Mouse (Mus musculus): ENCODE results near the gene Nat8f3. TPM values are rescaled to one million over a fixed set of nuclear protein-coding genes. Genes with fewer than 3 reads are reported as not detected.

Nat8f3 gene
- not detected for polyA plus RNA-seq (2014; fragmentation: Illumina TruSeq; extraction: RNeasy Lipid Tissue Mini Kit (QIAGEN cat#74804); ENCODE audit: low read depth, low replicate concordance)

DNA sequence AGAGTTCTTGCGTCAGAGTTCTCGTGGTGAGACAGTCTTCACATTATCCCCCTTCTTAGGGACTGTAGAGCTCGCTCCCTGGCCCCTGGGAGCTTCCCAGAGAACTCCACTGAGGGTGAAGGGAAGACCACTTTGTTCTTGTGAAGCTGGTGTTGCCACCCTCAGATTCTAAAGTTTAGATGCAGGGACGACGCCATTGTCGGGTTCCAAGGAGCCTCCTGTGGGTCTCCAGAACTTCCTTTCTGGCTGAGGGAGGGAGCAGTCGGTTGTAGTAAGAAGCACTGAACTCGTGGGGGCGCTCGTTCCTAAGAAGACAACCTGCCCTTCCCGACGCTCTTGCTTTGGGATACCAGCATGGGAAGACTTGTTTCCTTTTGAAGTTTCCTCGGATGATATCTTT, at the start of gene Nat8f3:
Nat8f3 (minus strand) TSS at position 223 of the 400 bp plus-strand sequence.

DNA sequence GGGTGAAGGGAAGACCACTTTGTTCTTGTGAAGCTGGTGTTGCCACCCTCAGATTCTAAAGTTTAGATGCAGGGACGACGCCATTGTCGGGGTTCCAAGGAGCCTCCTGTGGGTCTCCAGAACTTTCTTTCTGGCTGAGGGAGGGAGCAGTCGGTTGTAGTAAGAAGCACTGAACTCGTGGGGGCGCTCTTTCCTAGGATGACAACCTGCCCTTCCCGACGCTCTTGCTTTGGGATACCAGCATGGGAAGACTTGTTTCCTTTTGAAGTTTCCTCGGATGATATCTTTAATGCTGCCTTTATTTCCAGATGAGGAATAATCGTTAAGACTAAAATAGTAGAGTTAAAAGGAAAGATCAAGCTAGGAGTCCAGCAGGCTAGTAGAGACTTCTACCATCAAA, 52.4 kb downstream of the Nat8f3 start, which contains the start of gene Nat8f7:
Nat8f7 (minus strand) TSS at position 101 of the 400 bp plus-strand sequence.

Other genes with a start within 250 kb of the Nat8f3 start
- gene Alms1, start 178.2 kb downstream of the Nat8f3 start, polyA plus RNA-seq (2014; fragmentation: Illumina TruSeq; extraction: RNeasy Lipid Tissue Mini Kit (QIAGEN cat#74804); ENCODE audit: low read depth, low replicate concordance), result 117 TPM
- gene Nat8f7, start 52.5 kb downstream of the Nat8f3 start, polyA plus RNA-seq (2014; fragmentation: Illumina TruSeq; extraction: RNeasy Lipid Tissue Mini Kit (QIAGEN cat#74804); ENCODE audit: low read depth, low replicate concordance), result not detected
- gene Nat8f6, start 55.2 kb upstream of the Nat8f3 start, polyA plus RNA-seq (2014; fragmentation: Illumina TruSeq; extraction: RNeasy Lipid Tissue Mini Kit (QIAGEN cat#74804); ENCODE audit: low read depth, low replicate concordance), result 0.17 TPM
- 3.1 TPM for gene Nat8f5, start 55.2 kb upstream of the Nat8f3 start, polyA plus RNA-seq (2014; fragmentation: Illumina TruSeq; extraction: RNeasy Lipid Tissue Mini Kit (QIAGEN cat#74804); ENCODE audit: low read depth, low replicate concordance)
- gene Nat8, start 66.3 kb upstream of the Nat8f3 start, polyA plus RNA-seq (2014; fragmentation: Illumina TruSeq; extraction: RNeasy Lipid Tissue Mini Kit (QIAGEN cat#74804); ENCODE audit: low read depth, low replicate concordance), result 1.7 TPM
- gene Nat8f2, start 103.4 kb upstream of the Nat8f3 start, polyA plus RNA-seq (2014; fragmentation: Illumina TruSeq; extraction: RNeasy Lipid Tissue Mini Kit (QIAGEN cat#74804); ENCODE audit: low read depth, low replicate concordance), result 0.52 TPM
- gene Nat8f4, start 139.1 kb upstream of the Nat8f3 start, polyA plus RNA-seq (2014; fragmentation: Illumina TruSeq; extraction: RNeasy Lipid Tissue Mini Kit (QIAGEN cat#74804); ENCODE audit: low read depth, low replicate concordance), result 42.3 TPM
- 27.9 TPM for gene Tprkb, start 146.1 kb upstream of the Nat8f3 start, polyA plus RNA-seq (2014; fragmentation: Illumina TruSeq; extraction: RNeasy Lipid Tissue Mini Kit (QIAGEN cat#74804); ENCODE audit: low read depth, low replicate concordance)
- gene Nat8f1, start 149.9 kb upstream of the Nat8f3 start, polyA plus RNA-seq (2014; fragmentation: Illumina TruSeq; extraction: RNeasy Lipid Tissue Mini Kit (QIAGEN cat#74804); ENCODE audit: low read depth, low replicate concordance), result 1.4 TPM
- 87.9 TPM for gene Dusp11, start 195.9 kb upstream of the Nat8f3 start, polyA plus RNA-seq (2014; fragmentation: Illumina TruSeq; extraction: RNeasy Lipid Tissue Mini Kit (QIAGEN cat#74804); ENCODE audit: low read depth, low replicate concordance)